Mouse (Mus musculus): ENCODE data around the gene Hdhd3.

DNA sequence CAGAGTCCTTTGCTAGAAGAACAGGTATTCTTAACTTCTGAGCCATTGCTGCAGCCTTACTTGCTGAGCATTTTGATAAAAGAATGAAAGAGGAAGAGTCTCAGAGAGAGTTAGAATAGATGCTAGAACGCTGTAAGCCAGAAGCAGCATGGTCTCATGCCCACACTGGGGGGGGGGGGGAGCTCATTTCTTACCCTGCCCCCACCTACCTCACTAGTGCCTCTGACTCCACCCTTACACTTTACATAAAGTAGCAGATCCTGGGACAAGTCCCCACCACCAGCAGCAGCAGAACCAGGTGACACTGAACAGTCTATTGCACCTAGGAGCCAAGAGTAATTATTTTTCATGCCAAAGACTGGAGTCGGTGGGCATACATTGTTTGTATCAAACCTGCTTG, 28.1 kb downstream of the Hdhd3 start:
- TF ChIP-seq CTCF (IDR thresholded peaks at IDR 0.05; ENCODE audit: insufficient read depth, low read length) (no peak), POLR2A (IDR thresholded peaks at IDR 0.05; ENCODE audit: borderline replicate concordance, extremely low read depth, low read depth, low read length) (no peak)
